Mouse (Mus musculus) lung, postnatal 25 days (tissue): Measurements from ENCODE around the gene Ang.

Experiments used
- DNase-seq: peaks from one replicate; pipeline ENCODE4 v3.0.0; 2022; ENCODE audit warnings: low spot score

The Ang gene

DNA sequence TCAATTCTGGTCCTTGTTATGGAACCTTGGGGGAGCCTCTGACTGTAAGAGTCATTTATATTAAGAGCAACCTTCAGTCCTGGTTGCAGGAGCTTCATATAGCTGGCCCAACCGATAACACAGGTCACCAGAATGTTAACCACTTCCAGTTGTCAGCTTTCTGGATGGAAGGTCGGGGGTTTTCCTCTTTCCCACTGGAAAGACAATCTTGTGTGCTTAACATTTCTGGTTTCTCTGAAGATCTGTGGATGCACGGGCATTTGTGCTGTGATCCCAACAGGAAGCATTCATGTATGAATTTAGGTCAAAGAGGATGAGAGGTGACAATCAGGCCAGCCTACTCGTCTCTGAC, 38.6 kb downstream of the Ang start:
- DNase-seq, result no peak

DNA sequence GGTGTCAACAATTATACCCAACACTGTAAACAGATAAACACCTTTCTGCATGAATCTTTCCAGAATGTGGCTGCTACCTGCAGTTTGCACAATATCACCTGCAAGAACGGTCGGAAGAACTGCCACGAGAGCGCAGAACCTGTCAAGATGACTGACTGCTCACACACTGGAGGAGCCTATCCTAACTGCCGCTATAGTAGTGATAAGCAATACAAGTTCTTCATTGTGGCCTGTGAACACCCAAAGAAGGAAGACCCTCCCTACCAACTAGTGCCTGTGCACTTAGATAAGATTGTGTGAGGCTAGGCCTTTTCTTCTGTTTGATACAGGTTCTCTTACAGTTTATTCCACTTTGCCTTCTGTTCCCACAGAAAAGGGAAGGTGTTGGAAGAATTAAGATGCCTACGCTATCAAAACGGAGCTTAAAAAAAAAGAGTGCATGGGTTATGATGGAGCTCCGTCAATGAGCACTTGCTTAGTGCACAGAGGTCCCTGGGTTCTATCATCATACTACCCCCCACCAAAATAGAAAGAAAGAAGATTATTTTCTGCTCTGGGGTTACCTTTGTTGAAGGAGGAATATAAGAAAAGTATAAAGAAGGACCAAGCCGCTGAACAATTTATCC, 39.5 kb downstream of the Ang start:
- DNase-seq, result no peak

DNA sequence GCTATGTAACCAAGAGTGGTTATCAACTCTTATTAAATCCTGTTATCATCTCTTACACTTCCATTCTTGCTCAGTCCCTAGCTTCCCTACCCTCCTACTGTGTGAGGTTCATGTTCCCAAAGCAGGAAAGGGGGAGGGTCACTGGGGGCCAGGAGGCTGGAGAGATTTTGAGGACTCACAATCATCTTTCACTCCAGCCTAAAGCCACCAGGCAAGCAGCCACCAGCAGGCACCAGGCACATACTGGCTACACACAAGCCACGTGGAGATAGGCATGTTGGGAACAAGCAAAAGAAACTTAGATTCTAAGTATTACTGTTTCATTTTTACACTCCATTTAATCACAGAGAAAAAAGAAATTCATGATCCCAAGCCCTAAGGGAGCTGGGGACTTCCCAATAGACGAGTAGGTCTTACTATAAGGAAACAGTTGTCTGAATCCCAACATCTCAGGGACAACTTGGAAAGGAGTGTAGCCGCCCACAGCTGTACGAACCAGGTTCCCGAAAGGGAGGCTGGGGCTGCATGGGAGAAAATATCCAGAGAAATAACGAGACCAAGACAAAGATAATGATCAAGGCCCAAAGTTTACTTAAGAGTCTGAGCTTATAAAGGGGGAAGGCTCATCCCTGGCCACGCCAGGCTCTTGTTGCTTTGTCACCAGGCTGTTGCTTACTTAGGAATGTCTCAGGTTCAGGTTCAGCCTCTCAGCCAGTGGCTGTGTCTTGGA, 40.3 kb downstream of the Ang start:
- no peak for DNase-seq

DNA sequence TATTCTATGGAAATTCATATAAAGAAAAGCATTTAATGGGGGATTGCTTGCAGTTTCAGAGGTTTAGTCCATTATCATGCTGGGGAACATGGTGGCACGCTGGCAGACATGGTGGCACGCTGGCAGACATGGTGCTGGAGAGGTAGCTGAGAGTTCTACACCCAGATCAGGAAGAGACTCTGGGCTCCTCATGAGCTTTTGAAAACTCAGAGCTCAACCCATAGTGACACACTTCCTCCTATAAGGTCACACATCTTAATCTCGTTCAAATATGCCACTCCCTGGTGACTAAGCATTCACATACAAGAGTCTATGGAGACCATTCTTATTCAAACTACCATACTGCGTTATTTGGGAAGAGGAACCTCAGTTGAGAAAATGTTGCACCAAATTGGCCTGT, 41.4 kb downstream of the Ang start:
- no peak for DNase-seq

DNA sequence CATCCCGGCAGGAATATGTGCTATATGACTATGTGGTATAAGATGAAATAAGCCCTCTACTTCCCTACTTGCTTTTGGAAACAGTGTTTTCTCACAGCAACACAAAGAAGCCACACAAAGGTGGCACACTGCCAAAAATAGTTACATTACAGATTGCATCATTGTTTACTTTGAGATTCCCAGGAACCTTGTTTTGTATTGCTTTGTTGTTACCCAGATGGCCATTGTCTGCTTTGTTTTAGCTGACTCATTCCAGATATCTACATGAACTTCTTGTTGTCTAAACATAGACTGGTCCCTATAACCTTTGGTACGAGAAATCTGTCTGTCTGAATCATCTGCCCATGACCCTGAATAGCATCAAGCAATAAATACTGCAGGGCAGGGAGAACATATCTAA, 49.4 kb downstream of the Ang start:
- no peak for DNase-seq

DNA sequence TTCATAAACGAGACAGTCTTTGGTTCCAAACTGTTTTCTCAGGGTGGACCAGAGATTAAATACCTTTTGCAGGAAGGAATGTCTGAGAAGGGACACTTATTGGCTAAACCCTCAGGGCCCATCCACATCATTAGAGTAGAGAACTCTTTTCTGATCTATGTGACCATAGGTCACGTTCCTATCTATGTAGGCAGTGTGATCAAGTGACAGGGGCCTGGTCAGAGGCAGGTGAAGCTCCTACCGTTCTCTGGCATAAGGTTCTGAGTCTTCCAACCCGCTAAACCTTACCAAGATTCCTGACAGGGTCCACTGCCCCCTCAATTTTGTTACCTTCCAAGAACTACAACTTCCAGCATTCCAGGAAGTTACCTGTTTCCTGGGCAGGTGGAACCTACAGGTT, 51.2 kb downstream of the Ang start:
- DNase-seq, result no peak

DNA sequence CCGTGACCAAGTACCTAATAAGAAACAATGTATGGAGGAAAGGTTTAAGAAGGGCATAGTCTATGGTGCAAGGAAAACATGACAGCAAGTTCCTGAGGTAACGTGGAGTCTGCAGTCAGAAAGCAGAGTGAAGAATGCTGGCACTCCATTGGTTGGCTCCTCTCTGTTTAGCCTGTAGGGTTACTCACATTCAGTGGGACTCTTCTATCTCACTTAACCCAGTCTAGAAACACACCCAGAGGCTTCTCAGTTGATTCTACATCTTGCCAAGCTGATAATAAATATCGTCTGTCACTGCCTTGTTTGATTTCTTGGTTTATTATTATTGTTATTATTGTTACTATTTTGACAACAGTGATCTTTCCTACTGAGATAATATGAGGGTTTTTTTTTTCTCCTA, 51.6 kb downstream of the Ang start:
- no peak for DNase-seq

DNA sequence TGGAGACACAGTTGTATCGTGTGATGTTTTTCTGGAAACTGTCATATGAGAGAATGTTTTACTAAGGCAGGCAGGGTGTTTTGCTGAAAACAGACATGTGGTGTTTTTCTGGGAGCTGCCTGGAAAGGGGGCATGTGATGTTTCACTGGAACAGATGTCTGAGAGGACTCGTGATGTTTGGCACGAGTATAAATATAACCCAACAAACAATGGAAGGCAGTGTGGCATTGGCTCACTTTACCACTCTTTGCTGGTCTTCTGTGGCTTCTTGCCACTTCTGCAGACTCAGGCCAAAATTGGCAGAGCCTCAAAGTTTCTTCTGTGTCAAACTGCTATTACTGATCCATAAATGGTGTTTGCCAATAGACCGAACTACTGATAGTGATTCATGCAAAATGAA, 52.3 kb downstream of the Ang start:
- no peak for DNase-seq

DNA sequence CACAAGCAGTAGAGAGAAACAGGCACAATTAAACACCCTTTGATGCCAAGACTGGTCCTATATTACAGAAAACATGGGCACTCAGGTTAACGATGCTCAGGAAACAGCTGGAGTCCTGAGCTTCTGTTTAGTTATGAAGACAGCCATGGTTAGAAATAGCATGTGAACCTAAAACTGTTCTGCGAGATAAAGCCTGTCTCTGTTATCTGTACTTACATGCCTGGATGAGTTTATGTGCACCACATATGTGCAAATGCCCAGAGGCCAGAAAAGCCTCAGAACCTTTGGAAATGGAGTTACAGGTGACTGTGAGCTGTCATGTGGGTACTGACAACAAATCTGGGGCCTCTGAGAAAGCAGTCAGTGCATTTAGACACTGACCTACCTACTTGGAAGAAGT, 53.0 kb downstream of the Ang start:
- no peak for DNase-seq

DNA sequence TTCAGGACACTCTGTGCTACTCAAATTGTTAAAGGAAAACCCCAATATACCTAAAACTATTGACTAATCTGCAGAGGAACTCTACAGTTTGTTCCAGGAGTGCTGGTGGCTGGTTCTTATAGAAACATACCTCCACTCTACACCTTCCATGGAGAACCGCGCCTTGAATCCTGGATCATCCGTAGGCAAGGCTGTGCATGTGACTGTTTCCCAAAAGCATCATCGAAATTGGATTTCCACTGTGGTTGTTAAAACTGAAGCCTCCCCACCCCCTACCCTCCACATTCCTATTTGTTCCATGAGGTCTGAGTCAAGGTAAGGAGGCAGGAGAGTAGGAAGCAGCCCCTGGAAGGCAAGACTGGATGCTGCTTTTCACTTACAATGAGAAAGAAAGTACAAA, 53.5 kb downstream of the Ang start:
- DNase-seq, result no peak

DNA sequence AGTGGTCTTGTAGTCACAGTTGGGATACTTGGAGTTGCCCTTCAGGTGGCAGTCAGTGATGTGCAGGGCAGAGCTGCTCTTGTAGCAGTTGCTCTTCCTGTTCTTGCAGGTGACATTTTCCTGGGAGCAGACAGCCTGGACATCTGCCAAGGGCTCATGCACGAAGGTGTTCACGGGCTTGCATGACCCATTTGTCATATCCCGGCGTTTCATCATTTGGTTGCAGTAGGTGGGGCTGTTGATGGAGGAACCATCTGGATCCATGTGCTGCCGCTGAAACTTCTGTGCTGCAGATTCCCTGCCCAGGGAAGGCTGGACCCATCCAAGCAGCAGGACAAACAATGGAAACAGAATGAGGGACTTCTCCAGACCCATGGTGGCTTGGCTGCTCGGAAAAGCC, 54.6 kb downstream of the Ang start:
- DNase-seq, result no peak

DNA sequence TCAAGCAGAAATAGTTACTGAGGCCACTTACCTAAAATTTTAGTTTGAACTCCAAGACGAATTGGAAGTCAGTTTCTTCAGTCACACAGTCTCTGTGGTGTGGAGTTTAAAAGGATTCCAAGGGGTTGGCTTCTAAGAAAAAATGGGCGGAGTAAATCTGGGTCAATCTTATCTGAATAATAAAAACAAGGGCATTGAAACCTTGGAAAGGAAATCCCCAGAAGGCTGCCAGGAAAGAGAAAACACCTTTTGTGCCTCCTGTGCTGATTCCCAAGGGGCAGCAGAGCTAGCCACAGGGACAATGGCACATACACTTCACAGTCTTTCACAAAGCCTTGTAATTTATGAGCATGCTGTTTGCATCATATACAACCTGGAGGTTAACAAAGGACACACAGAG, 55.7 kb downstream of the Ang start, which contains the start of gene Rnase1:
TSS of gene Rnase1 (minus strand) at position 101 of the 400 bp plus-strand sequence.
- no peak for DNase-seq

DNA sequence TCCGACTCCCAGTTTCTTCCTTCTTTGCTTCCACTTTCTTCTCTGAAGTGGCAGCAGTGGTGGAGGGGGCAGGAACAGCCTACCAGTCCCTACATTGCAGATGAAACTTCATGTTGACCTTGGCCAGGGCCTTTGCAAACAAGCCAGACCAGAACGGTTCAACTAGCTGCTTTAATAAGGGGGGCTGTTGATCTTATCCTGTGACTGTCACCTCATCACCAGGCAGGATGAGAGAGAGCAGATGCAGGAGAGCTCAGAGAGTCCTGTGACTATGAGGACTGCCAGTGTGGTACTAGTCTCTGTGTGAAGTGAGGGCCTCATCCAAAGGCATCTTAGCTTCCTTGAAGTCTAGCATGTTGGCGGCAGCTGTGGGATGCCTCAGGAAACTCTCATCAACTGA, 57.1 kb downstream of the Ang start:
- DNase-seq, result no peak

DNA sequence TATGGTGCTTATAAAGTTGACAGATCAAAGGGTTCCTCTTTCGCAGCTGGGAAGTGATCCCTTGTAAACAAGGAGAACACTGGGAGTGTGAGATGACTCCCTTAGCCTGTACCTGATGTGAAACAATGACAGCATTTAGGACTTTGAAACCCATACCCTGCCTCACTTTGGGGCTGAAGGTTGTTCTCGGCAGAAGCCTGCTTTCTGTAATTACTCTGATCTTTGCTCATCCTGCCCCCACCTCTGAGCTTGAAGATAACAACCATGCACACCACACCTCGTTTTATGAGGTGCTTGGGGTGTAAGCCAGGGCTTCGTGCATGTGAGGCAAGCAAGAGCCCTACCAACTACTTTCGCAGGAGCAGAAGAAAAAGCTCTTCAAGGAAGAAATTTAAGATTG, 58.2 kb downstream of the Ang start:
- no peak for DNase-seq

DNA sequence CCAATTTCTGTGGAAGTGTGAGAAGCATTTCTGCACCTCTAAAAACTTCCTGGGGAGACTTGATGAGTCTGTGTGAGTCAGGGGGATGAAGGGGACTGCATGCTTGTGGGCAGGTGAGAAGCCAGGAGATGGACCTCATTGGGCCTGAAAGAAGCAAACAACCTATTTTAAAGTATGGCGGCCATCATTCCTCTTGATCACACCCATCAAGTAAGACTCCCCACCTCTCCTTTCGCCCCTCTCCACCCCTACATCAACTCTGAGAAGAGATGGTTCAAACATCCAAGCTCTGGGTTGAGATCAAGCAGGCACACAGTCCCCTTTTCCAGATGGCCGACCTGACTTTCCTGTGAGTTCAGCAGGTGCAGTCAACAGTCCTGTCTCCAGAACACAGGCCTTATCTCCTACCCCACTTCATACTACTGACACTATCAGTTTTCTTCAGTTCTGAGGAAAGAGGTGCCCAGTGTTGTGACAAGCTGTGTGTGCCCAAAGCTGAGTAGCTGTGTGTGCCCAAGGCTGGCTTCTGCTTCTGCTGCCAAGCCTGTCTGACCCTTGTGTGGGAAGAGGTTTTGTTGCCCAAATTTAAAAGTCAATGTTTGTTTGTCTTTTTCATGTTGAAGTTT, 59.4 kb downstream of the Ang start:
- DNase-seq, result no peak
